Mouse (Mus musculus) liver, embryonic 14.5 days (tissue): ENCODE results near the gene Zdhhc7. TPM values are rescaled to one million over a fixed set of nuclear protein-coding genes. Genes with fewer than 3 reads are reported as not detected.

Source experiments
- ATAC-seq: fragments of 200-750 bp; cut with Nextera tagmentation; 2 replicates; pipeline ENCODE4 v1.8.0; 2017; ENCODE audit warnings: moderate number of reproducible peaks, mild to moderate bottlenecking, moderate library complexity; ENCODE audit not compliant: insufficient read depth
- DNase-seq, 3 experiments: peaks; one replicate each; pipeline ENCODE4 v3.0.0-alpha.2; 2012 to 2013; ENCODE audit warnings: low read depth in 3 of 3, low spot score in 3 of 3
- H3K27ac ChIP-seq: fragments of 300-500 bp; sonication (generic); 2 replicates; pipeline ENCODE4 v1.5.1; 2014; ENCODE audit warnings: moderate library complexity, mild to moderate bottlenecking, control low read depth, inconsistent platforms
- H3K27me3 ChIP-seq: fragments of 300-500 bp; sonication (generic); 2 replicates; pipeline ENCODE4 v1.6.1; 2014; ENCODE audit warnings: mild to moderate bottlenecking, low read length, moderate library complexity; ENCODE audit not compliant: control insufficient read depth, insufficient read depth
- H3K36me3 ChIP-seq: fragments of 300-500 bp; sonication (generic); replicated peaks from 2 replicates; pipeline ENCODE4 v1.6.1; 2014; ENCODE audit warnings: low read depth; ENCODE audit not compliant: control insufficient read depth, insufficient read depth
- H3K4me1 ChIP-seq, 2 experiments: fragments of 200-500 bp in 1 of 2; fragments of 300-500 bp in 1 of 2; sonication (generic) in 1 of 2; replicated peaks; 2 replicates each; pipeline ENCODE4 v1.6.1; 2012 to 2014; ENCODE audit warnings: antibody characterized with exemption in 1 of 2, inconsistent platforms in 1 of 2, low read length in 1 of 2; ENCODE audit not compliant: control insufficient read depth in 2 of 2, insufficient read depth in 2 of 2
- H3K4me2 ChIP-seq: fragments of 300-500 bp; sonication (generic); 2 replicates; pipeline ENCODE4 v1.6.1; 2014; ENCODE audit warnings: low read depth, mild to moderate bottlenecking, control low read depth, moderate library complexity
- H3K4me3 ChIP-seq, 2 experiments: fragments of 200-500 bp in 1 of 2; fragments of 300-500 bp in 1 of 2; sonication (generic) in 1 of 2; 2 replicates each; pipeline ENCODE4 v1.5.1; 2012 to 2014; ENCODE audit warnings: low read depth in 2 of 2, low read length in 2 of 2, mild to moderate bottlenecking in 2 of 2, control low read depth in 1 of 2, inconsistent platforms in 1 of 2, moderate library complexity in 1 of 2; ENCODE audit not compliant: insufficient read depth in 1 of 2
- H3K9ac ChIP-seq: fragments of 300-500 bp; sonication (generic); replicated peaks from 2 replicates; pipeline ENCODE4 v1.6.1; 2014; ENCODE audit warnings: mild to moderate bottlenecking, control low read depth, moderate library complexity
- H3K9me3 ChIP-seq: fragments of 300-500 bp; sonication (generic); 2 replicates; pipeline ENCODE4 v1.6.1; 2016; ENCODE audit warnings: low read length, mixed read lengths; ENCODE audit not compliant: control insufficient read depth
- CTCF ChIP-seq: IDR thresholded peaks from 2 replicates; pipeline ENCODE4 v1.5.1; 2016; ENCODE audit warnings: antibody characterized with exemption, low read depth, control low read depth
- EP300 ChIP-seq: IDR thresholded peaks from 2 replicates; pipeline ENCODE4 v1.6.1; 2016; ENCODE audit warnings: antibody characterized with exemption, low read depth
- WGBS: fragments of 180-500 bp; shearing (Covaris S2); extraction: QIAGEN DNeasy Blood & Tissue Kit; methylation state at CpG from one replicate; pipeline ENCODE4 v1.1.7; 2014; ENCODE audit not compliant: insufficient replicate concordance; 5-methylcytosine and 5-hydroxymethylcytosine counted together
- polyA plus RNA-seq, 2 experiments: library from polyadenylated mRNA; depleted of rRNA in 1 of 2; stranded (reverse) in 1 of 2; unstranded in 1 of 2; fragments of >200 nt; fragmentation: Nextera tagmentation in 1 of 2; extraction: Ambion mirVana in 1 of 2; gene quantifications; 2 replicates each; pipeline versions ENCODE4 v1.2.1 to v1.2.3; 2012 to 2014

Gene Zdhhc7
- polyA plus RNA-seq, 2 experiments = 9.2 to 12.2 TPM

DNA sequence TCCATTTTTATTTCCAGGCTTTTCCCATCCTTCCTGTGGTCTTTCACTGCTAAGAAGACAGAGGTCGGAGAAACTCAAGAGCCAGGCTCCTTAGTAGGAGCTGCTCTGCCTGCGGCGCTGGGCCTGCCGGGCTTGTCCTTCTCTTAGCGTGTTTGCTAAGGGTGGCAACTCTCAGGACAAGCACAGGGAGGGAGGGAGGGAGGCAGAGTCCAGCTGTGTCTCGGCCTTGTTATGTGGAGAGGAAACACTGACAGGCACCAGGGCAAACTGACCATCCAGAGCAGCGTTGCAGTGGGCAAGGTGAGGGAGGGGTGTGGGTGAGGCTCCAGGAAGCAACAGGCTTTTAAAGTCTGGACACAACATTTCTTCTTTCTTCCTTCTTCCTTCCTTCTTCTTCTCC is 11.8 kb downstream of the Zdhhc7 start:
- no peak overlapping the region for H3K27ac ChIP-seq
- H3K27me3 ChIP-seq = no peaks in the 10 kb centered on the region
- WGBS = 74% methylated on average over 7 of the region's 7 CpGs
- DNase-seq = no peak
- H3K4me3 ChIP-seq = no peak overlapping the region
- no peaks in the 10 kb centered on the region for H3K9me3 ChIP-seq
- H3K36me3 ChIP-seq = peaks cover 12% of the 10 kb centered on the region
- no peak overlapping the region for H3K4me2 ChIP-seq
- H3K4me1 ChIP-seq = no peaks in the 10 kb centered on the region
- H3K9ac ChIP-seq = no peak overlapping the region
- TF ChIP-seq EP300 (no peak), CTCF (no peak)
- no peak for ATAC-seq

DNA sequence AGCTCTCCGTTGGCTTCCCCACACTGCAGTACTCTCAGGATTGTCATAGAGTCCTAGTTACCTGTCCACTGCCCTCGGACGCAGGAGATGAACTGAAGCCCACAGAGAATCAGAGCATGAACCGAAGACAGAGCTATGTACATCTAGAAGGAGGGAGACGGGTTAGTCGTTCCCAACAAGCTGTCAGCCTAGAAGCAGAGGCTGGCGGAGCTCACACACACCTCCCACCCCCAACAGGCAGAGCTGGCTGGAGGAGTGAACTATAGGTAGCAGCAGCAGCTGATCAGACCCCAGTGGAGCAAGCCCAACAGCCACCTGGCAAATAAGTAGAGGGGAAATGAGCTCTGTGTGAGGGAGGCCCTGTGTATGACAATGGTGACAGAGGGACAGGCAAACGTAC is 16.5 kb downstream of the Zdhhc7 start:
- DNase-seq (no peak), ATAC-seq (no peak)
- H3K9me3 ChIP-seq = no peaks in the 10 kb centered on the region
- no peak overlapping the region for H3K4me3 ChIP-seq
- no peaks in the 10 kb centered on the region for H3K4me1 ChIP-seq
- H3K9ac ChIP-seq = no peak overlapping the region
- H3K4me2 ChIP-seq = no peak overlapping the region
- peaks cover 9% of the 10 kb centered on the region; the same call in 1 of the 2 replicates for H3K36me3 ChIP-seq
- TF ChIP-seq EP300 (no peak), CTCF (no peak)
- no peaks in the 10 kb centered on the region for H3K27me3 ChIP-seq
- no peak overlapping the region for H3K27ac ChIP-seq
- 78% methylated on average over 8 of the region's 8 CpGs for WGBS

DNA sequence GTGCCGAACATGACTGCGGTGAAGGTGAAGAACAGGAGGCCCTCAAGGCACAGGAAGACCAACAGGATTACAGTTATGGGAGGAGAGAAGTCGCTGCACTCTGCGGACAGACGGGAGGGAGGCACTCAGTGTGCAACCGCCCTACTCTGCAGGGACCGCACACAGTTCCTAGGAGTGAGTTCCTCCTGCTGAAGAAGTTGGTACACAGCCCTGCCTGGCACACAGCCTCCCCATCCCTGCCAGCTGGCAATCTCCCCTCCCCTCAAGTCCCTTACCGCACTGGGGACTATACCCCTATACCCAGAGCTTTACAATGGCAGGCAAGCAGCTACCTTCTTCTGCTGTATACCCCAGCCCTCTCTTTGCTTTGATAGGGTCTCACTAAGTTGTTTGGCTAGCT is 18.0 kb downstream of the Zdhhc7 start:
- H3K27ac ChIP-seq = no peak overlapping the region

DNA sequence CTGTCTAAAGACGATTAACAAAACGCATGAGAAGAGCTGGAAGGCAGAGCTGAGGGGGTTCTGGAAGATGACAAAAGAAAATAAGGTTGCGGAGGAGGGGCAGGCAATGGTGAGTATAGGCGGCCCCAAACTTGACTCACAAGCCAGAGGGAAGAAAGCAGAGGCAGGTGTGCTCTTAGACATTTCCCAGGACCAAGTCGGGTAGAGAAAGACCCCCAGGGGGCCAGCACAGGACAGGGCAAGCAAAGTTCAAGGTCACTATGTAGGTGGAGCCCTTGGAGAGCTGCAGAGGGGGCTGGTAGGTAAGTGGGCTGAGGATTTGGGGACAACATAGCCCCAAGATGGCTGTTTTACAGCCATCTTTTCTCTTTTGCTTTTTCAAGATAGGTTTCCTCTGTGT is 21.9 kb downstream of the Zdhhc7 start:
- Histone ChIP-seq H3K36me3 (peaks cover 3% of the 10 kb centered on the region; the same call in 1 of the 2 replicates), H3K27me3 (no peaks in the 10 kb centered on the region), H3K4me2 (no peak overlapping the region), H3K4me1 (no peaks in the 10 kb centered on the region), H3K9ac (no peak overlapping the region), H3K4me3 (no peak overlapping the region), H3K27ac (no peak overlapping the region), H3K9me3 (no peaks in the 10 kb centered on the region)
- ATAC-seq (no peak), DNase-seq (no peak)
- no peak for TF ChIP-seq EP300
- TF ChIP-seq CTCF = no peak
- WGBS = 48% methylated on average over 5 of the region's 5 CpGs

More for the DNA sequence above, 18.0 kb downstream of the Zdhhc7 start:
- no peak for TF ChIP-seq CTCF
- no peak for TF ChIP-seq EP300
- H3K4me1 ChIP-seq = no peaks in the 10 kb centered on the region
- H3K4me2 ChIP-seq = no peak overlapping the region
- no peak overlapping the region for H3K4me3 ChIP-seq
- DNase-seq (no peak), ATAC-seq (no peak)
- H3K9me3 ChIP-seq = no peaks in the 10 kb centered on the region
- 84% methylated on average over 8 of the region's 8 CpGs for WGBS
- H3K9ac ChIP-seq = no peak overlapping the region
- H3K36me3 ChIP-seq = peaks cover 9% of the 10 kb centered on the region; the same call in 1 of the 2 replicates
- H3K27me3 ChIP-seq = no peaks in the 10 kb centered on the region

DNA sequence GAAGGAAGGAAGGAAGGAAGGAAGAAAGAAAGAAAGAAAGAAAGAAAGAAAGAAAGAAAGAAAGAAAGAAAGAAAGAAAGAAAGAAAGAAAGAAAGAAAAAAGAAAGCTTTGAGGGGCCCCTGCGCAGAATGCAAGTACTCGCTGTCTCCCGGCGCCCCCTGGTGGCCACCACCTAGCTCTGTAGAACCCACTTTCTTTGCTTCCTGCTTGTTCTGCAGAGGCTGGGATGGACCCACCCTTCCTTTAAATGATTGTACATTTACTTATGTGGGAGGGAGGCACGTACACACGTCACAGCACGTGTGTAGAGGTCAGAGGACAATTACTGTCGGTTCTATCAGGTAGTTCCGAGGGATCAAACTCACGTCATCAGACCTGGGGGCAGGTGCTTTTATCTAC is 23.2 kb downstream of the Zdhhc7 start:
- H3K27ac ChIP-seq = no peak overlapping the region
- H3K27me3 ChIP-seq = no peaks in the 10 kb centered on the region
- no peaks in the 10 kb centered on the region for H3K9me3 ChIP-seq
- H3K9ac ChIP-seq = no peak overlapping the region
- ATAC-seq = no peak
- peak; percentile 29 to 42 (median 35) for DNase-seq
- TF ChIP-seq CTCF = peak; percentile 87
- no peak for TF ChIP-seq EP300
- H3K36me3 ChIP-seq = peaks cover 3% of the 10 kb centered on the region; the same call in 1 of the 2 replicates
- H3K4me2 ChIP-seq = no peak overlapping the region
- no peak overlapping the region for H3K4me3 ChIP-seq
- no peaks in the 10 kb centered on the region for H3K4me1 ChIP-seq
- WGBS = 14% methylated on average over 10 of the region's 10 CpGs
